Mouse (Mus musculus) ES-E14 (cell line): ENCODE results near the gene Reep3. TPM values are rescaled to one million over a fixed set of nuclear protein-coding genes. Genes with fewer than 3 reads are reported as not detected.

Experiments
- DNase-seq: peaks from one replicate; pipeline ENCODE4 v3.0.0-alpha.2; 2013; ENCODE audit warnings: low read depth, low spot score
- H3K27ac ChIP-seq: 2 replicates; pipeline ENCODE4 v1.5.1; 2012; ENCODE audit warnings: low read depth, mild to moderate bottlenecking, low read length, moderate library complexity, mixed read lengths; ENCODE audit not compliant: poor library complexity, insufficient read depth, severe bottlenecking
- H3K36me3 ChIP-seq: 2 replicates; pipeline ENCODE4 v1.6.1; 2012; ENCODE audit warnings: mild to moderate bottlenecking, low read length, moderate library complexity, mixed read lengths; ENCODE audit not compliant: control insufficient read depth, poor library complexity, insufficient read depth, severe bottlenecking
- H3K4me1 ChIP-seq, 2 experiments: fragments of 150-350 bp in 1 of 2; sonication (generic) in 1 of 2; 2 replicates each; pipeline ENCODE4 v1.6.1; 2012; ENCODE audit warnings: low read length in 2 of 2, mild to moderate bottlenecking in 1 of 2, mixed read lengths in 1 of 2; ENCODE audit not compliant: control insufficient read depth in 2 of 2, insufficient read depth in 2 of 2, poor library complexity in 1 of 2
- H3K4me3 ChIP-seq, 2 experiments: fragments of 150-350 bp in 1 of 2; sonication (generic) in 1 of 2; 2 replicates each; pipeline ENCODE4 v1.5.1; 2012; ENCODE audit warnings: low read length in 2 of 2, low read depth in 1 of 2, mild to moderate bottlenecking in 1 of 2, mixed read lengths in 1 of 2; ENCODE audit not compliant: insufficient read depth in 1 of 2, poor library complexity in 1 of 2, severe bottlenecking in 1 of 2
- H3K9ac ChIP-seq: 2 replicates; pipeline ENCODE4 v1.6.1; 2012; ENCODE audit warnings: low read depth, mild to moderate bottlenecking, low read length, mixed read lengths; ENCODE audit not compliant: poor library complexity, insufficient read depth, severe bottlenecking
- H3K9me3 ChIP-seq: fragments of 150-350 bp; sonication (generic); 2 replicates; pipeline ENCODE4 v1.6.1; 2012; ENCODE audit warnings: low read depth, mild to moderate bottlenecking, low read length; ENCODE audit not compliant: control insufficient read depth, insufficient read depth
- CHD2 ChIP-seq: IDR thresholded peaks from 2 replicates; pipeline ENCODE4 v1.6.1; 2014; ENCODE audit warnings: mild to moderate bottlenecking, low read depth, low read length, inconsistent platforms
- HCFC1 ChIP-seq: IDR thresholded peaks from 2 replicates; pipeline ENCODE4 v1.6.1; 2012; ENCODE audit warnings: low read length, inconsistent platforms, borderline replicate concordance; ENCODE audit not compliant: insufficient read depth
- MAFK ChIP-seq: IDR thresholded peaks from 2 replicates; pipeline ENCODE4 v1.6.1; 2014; ENCODE audit warnings: mild to moderate bottlenecking, low read depth, low read length, inconsistent platforms; ENCODE audit not compliant: insufficient read depth
- ZC3H11A ChIP-seq: IDR thresholded peaks from 2 replicates; pipeline ENCODE4 v1.6.1; 2012; ENCODE audit warnings: low read depth, mild to moderate bottlenecking, inconsistent platforms, low read length, borderline replicate concordance
- ZNF384 ChIP-seq: IDR thresholded peaks from 2 replicates; pipeline ENCODE4 v1.6.1; 2012; ENCODE audit warnings: low read depth, low read length, inconsistent platforms
- in situ Hi-C, 2 experiments: fragments of 600-800 bp; cut with MboI; formaldehyde crosslinking; loops; one replicate each; pipeline ENCODE4 v1.15.1; 2025; ENCODE audit warnings: low sequenced_read_pairs in 2 of 2, inconsistent platforms in 1 of 2; ENCODE audit not compliant: unreplicated experiment in 2 of 2
- total RNA-seq: library from RNA; depleted of rRNA; stranded (reverse); fragments of 300-350 nt; gene quantifications from 2 replicates; pipeline ENCODE4 v1.2.3, GENCODE M21; 2012

Reep3 gene
- total RNA-seq, 1 experiment, result 18.2 TPM

GRCm38 (mm10) chr10:67052429-67052828, 44.3 kb downstream of the Reep3 start:
- TF ChIP-seq CHD2 (no peak), ZNF384 (no peak), ZC3H11A (no peak), HCFC1 (no peak), MAFK (no peak)
- no peak for DNase-seq
- Histone ChIP-seq H3K27ac (no peak overlapping the region), H3K4me3 (no peak overlapping the region), H3K36me3 (no peaks in the 10 kb centered on the region), H3K9me3 (no peaks in the 10 kb centered on the region), H3K9ac (no peak overlapping the region), H3K4me1 (peaks cover 6 to 15% of the 10 kb centered on the region in 2 experiments)
- in situ Hi-C loops, result no loop called here

GRCm38 (mm10) chr10:67051466-67051865, 45.3 kb downstream of the Reep3 start:
- DNase-seq, result no peak
- Histone ChIP-seq H3K36me3 (no peaks in the 10 kb centered on the region), H3K9me3 (no peaks in the 10 kb centered on the region), H3K4me3 (no peak overlapping the region), H3K4me1 (peaks cover 6 to 20% of the 10 kb centered on the region in 2 experiments), H3K27ac (no peak overlapping the region), H3K9ac (no peak overlapping the region)
- no peak for TF ChIP-seq MAFK
- TF ChIP-seq ZNF384, result no peak
- TF ChIP-seq HCFC1, result no peak
- no peak for TF ChIP-seq ZC3H11A
- TF ChIP-seq CHD2, result no peak
- in situ Hi-C loops, result no loop called here

- Histone ChIP-seq H3K4me3 (no peak overlapping the region), H3K27ac (no peak overlapping the region), H3K4me1 (peaks cover 6 to 24% of the 10 kb centered on the region in 2 experiments), H3K9me3 (no peaks in the 10 kb centered on the region), H3K36me3 (no peaks in the 10 kb centered on the region), H3K9ac (no peak overlapping the region)
- TF ChIP-seq MAFK, result no peak
- no peak for TF ChIP-seq HCFC1
- no peak for TF ChIP-seq ZNF384
- no peak for TF ChIP-seq CHD2
- TF ChIP-seq ZC3H11A, result no peak
- in situ Hi-C loops, result no loop called here
- no peak for DNase-seq
Measured at GRCm38 (mm10) chr10:67050766-67051165, 46.0 kb downstream of the Reep3 start.

GRCm38 (mm10) chr10:67049621-67050020, 47.1 kb downstream of the Reep3 start:
- DNase-seq, result no peak
- no peaks in the 10 kb centered on the region for H3K36me3 ChIP-seq
- no peaks in the 10 kb centered on the region for H3K9me3 ChIP-seq
- H3K27ac ChIP-seq, result peak overlapping the region; percentile 44; the same call in 1 of the 2 replicates
- H3K9ac ChIP-seq, result no peak overlapping the region
- TF ChIP-seq ZC3H11A, result no peak
- no peak for TF ChIP-seq CHD2
- no peak for TF ChIP-seq ZNF384
- TF ChIP-seq MAFK, result no peak
- no peak for TF ChIP-seq HCFC1
- peaks cover 6 to 27% of the 10 kb centered on the region in 2 experiments for H3K4me1 ChIP-seq
- in situ Hi-C loops, result no loop called here
- no peak overlapping the region for H3K4me3 ChIP-seq

GRCm38 (mm10) chr10:67048871-67049615, 47.7 kb downstream of the Reep3 start:
- TF ChIP-seq CHD2, result 0 out of 2 replicates have a peak, but pooled peaks have one; percentile 61
- TF ChIP-seq ZNF384, result no peak
- peak overlapping the region; percentile 77; the same call in 1 of the 2 replicates for H3K27ac ChIP-seq
- DNase-seq, result no peak
- no peaks in the 10 kb centered on the region for H3K9me3 ChIP-seq
- H3K4me3 ChIP-seq, result no peak overlapping the region
- no peaks in the 10 kb centered on the region for H3K36me3 ChIP-seq
- H3K9ac ChIP-seq, result no peak overlapping the region
- in situ Hi-C loops, result no loop called here
- peaks cover 6 to 27% of the 10 kb centered on the region in 2 experiments for H3K4me1 ChIP-seq
